Mouse (Mus musculus) fibroblast of lung, adult 2 months (primary cell): ENCODE measurements around the gene Mgat4c.
"Not testable (repeated sequence)": the region's sequence is repeated elsewhere in the genome, so short reads cannot be mapped to it uniquely, and the experiment has no call there.

Source experiments
- DNase-seq: peaks from one replicate; pipeline ENCODE4 v3.0.0-alpha.2; 2011; ENCODE audit warnings: low read depth

Mgat4c gene

GRCm38 (mm10) chr10:102127340-102127739 is 446.1 kb downstream of the Mgat4c start:
- DNase-seq = no peak

DNA sequence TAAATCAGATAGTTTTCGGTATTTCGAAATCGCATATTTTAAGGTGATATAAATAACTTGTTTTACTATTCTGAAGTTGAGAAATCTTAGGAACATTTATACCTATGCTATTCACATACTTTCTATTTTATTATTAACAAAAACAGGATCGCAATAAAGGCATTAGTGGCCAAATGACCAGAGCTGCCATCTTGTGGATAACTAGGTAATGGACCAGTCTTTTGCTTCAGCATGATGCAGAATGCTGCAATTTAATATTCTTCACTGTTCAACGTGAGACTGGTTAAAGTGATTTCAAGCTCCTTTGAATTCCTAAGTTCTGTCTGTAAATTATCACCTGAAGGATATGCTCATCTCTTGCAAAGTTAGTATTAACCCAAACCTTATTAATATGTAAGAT is 473.6 kb downstream of the Mgat4c start:
- DNase-seq = no peak

DNA sequence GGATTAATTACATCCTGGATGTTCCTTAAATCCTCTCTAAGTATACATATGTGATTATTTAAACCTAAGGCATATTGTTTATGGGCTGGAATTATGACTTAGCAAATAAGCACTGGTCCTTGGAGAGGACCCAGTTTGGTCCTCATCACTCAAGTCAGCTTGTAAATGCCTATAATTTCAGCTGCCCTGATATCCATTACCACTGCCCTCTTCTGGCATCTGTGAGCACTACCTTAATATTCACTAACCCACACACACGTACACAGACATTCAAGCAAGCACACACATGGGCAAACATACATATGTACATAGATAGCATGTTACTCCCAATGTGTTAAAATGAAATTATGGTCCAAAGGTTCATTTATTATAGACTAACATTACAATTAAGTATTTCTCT is 474.6 kb downstream of the Mgat4c start:
- no peak for DNase-seq

DNA sequence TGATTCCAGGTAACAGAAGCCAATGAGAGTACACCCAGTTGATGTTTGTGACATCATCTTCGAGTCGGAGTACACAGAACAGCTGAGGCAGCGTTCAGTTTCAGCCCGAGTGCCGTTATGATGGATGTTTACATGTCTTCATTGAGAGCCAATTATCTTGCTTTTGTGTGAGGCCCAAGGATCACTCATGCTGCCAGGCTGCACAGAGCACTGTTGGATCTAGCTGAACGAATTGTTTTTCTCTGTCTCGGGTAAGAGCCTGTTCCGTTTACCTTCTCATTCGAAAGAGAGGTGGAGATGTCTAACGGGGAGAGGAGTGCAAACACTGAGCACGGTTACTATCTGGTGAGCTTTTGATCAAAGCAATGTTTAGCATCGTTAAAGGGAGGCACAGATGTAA is 477.5 kb downstream of the Mgat4c start:
- no peak for DNase-seq

- DNase-seq = no peak
Measured at GRCm38 (mm10) chr10:102184726-102185125, 503.4 kb downstream of the Mgat4c start.

DNA sequence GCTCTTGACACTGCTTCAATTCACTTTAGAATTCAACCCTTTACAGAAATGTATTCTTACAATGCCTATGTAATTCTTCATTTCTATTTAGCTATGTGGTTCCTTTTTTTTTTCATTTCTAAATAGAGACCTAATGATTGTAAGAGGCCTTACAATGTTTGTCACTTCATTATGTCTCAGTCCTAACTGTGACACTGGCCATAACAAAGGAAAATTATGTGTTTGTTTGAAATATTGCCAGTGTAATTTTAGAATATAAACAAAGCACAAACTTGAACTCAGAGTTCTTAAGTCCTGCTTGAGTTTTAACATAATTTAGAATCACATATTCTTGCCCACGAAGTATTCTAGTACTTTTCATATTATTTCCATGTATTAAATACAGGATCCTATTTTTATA is 510.4 kb downstream of the Mgat4c start:
- DNase-seq = no peak

GRCm38 (mm10) chr10:102196850-102197249 is 515.6 kb downstream of the Mgat4c start:
- no peak for DNase-seq

DNA sequence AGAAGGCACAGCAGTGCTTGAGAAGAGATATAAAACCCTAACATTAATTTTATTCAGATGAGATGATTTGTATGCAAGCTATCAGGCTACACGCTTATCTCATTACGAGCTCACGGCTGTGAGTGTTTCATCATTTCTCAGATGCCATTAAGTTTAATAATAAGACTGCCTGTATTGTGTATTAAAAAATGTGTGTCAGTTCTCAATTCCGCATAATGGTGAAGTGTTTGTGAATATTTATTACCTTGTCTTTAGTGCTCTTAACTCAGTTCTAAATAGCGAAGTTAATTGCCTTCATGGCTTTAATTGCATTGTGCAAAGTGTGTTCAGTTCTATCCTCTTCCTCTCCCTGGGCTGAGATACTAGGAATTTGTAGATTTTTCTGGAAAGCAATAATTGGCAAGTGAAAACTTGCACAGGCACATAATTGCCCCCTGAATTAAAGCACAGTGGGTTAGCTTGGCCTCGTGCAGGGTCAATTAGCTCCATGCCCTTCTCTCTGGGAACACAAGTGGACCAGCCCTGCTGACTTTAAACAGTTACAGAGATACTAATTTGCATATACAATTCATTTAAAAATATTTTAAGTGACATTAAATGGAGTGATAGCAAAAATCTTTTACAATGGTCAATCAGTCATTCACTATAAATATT is 557.4 kb downstream of the Mgat4c start:
- DNase-seq = no peak

DNA sequence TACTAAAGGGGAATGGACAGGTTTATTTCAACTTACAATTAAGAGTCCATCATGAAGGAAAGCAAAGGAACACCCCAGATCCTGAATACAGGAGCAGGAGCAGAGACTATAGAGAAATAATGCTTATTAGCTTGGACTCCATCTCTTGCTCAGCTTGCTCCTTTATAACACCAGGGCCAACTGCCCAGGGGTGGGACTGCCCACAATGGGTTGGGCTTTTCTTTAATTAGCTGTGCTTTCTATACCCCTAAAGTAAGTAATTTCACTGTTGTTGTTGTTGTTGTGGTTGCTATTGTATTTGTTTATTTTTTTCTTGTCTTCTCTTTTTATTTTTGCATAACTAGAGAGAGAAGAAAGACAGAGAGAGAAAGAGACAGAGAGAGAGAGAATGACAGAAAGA is 562.6 kb downstream of the Mgat4c start:
- DNase-seq = no peak

GRCm38 (mm10) chr10:102244601-102245000 is 563.3 kb downstream of the Mgat4c start:
- no peak for DNase-seq

- no peak for DNase-seq
Measured at GRCm38 (mm10) chr10:102245269-102245668, 564.0 kb downstream of the Mgat4c start.

- no peak for DNase-seq
Measured at GRCm38 (mm10) chr10:102308892-102309479, 627.7 kb downstream of the Mgat4c start.

GRCm38 (mm10) chr10:102365685-102366381 is 684.5 kb downstream of the Mgat4c start:
- DNase-seq = no peak

DNA sequence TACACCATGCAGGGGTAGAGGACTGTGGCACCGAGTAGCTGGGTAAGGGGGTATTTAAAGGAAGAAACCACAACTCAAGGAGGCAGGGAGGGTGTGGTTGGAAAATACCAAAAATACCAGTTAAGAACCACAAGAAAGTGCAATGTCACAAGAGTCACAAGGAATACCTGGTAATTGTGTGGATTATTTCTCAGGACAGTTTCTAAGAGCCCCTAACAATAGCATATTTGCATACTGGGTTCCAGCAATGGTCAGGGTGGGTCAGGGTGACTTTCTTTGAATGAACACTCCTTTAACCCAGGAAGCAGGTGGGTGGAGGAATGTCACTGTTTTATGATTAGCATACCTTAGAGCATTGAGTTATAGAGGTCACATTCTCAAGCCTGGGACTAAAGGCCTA is 689.3 kb downstream of the Mgat4c start:
- DNase-seq = no peak

GRCm38 (mm10) chr10:102372111-102372510 is 690.8 kb downstream of the Mgat4c start:
- no peak for DNase-seq

GRCm38 (mm10) chr10:102374061-102374460 is 692.8 kb downstream of the Mgat4c start:
- DNase-seq = no peak

DNA sequence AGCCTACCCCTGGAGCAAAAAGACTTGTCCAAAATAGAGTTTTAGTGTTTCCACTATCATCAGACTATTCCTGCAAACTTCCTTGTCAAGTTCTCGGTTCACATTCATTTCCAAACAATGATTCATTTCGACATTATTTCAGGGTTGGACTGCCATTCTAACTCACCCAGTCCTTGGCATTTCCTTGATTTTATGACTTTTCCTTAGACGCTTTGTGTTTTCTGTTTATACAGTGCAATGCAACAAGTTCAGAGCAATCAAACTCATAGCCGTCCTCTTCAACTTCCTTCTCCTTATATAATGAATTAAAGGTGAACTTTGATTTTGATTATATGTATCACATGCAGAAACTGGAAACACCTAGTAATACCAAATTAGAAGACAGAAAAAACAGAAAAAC is 696.1 kb downstream of the Mgat4c start:
- no peak for DNase-seq

DNA sequence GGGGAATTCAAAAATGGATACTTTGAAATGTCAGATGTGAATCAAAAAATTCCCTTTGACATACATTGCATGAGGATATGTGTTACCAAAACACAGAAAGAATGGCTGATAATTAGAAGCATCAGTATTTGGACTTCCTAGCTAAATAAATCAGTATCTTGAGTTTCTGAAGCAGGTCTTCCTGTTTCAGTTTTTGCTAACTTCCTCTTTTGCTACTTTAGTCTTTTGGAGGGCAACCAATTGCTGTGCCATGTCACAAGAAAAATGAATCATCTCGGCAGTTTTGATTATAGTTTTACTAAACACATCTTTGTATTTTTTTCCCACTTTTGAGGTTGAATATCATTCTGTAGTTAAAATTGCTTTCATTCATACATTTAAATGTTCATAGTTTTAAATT is 707.9 kb downstream of the Mgat4c start:
- DNase-seq = no peak

- DNase-seq = no peak
Measured at GRCm38 (mm10) chr10:102417654-102418272, 736.5 kb downstream of the Mgat4c start.

DNA sequence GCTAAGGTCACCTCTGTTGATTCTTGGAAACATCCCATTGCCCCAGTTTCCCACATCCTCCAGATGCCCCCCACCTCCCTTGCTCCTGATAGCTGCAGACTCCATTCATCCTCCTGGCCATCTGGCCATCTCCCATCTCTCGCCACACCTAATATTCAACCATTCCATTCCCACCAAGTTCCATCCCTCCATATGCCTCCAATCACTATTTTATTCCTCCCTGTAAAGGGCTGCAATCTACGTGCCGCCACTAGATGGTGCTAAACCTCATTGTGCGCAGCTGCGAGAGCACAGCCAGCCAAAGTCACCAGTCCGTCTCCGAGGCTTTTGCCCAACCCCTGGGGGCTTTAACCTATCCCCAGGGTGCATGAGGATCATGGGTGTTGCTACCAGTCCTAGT is 753.8 kb downstream of the Mgat4c start:
- DNase-seq = not testable (repeated sequence)

- DNase-seq = not testable (repeated sequence)
Measured at GRCm38 (mm10) chr10:102435467-102435866, 754.2 kb downstream of the Mgat4c start.
